8 mouse cellular contexts compared by ENCODE assay signal in the genomic region with DNA sequence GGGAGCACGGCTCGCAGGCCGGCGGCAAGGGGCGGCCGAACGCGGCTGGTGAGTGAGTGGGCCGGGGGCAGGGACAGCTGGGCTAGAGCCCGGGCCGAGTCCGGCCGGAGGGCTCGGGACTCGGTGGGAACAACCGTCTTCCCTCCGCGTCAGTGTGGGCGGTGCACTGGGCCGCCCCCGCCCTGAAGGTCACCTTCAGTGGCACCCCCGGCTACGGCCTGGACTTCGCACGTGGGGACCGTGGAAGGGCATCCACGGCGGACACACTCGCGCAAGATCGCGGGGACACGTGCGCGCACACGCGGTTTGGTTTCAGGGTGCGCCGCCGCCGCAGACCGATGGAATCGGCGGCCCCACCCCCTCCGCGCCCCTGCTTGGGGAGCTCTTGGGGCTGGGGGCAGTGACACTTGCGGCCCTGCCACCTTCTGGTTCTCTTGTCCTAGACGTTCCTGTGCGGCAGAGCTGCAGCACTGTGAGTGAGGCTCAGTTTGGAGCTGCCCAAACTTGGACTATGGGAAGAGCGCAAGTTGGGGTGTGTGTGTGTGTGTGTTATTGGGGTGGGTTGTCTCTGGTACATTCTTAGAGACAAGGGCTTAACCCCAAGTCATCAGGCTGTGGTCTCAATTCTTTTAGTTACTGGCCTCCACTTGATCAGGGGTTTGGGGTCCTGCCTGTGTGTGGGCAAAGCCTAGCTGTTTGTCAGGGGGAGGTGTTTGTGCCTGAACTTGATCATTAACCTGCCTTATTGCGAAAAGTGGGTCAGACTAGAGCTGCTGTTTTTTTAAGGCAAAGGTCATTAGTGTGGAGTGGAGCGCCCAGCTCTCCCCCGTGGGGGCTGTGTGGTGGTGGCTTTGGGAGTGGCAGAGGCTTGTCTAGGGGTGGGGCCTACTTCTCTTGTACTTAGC. TPM values are rescaled to one million over a fixed set of nuclear protein-coding genes. Genes with fewer than 3 reads are reported as not detected.
DNase-seq lines count a peak whose midpoint lies in the region; ATAC-seq and TF ChIP-seq lines count a peak whose summit lies in the region.

No protein-coding gene starts in this region.

- H3K4me2 ChIP-seq in heart, embryonic 12.5 days = peak overlapping the region; percentile 79
- H3K4me2 ChIP-seq in kidney, postnatal 0 days (ENCODE audit: low read length) = peak overlapping the region; percentile 94
- H3K4me2 ChIP-seq in stomach, embryonic 15.5 days = peak overlapping the region; percentile 85

- H3K36me3 ChIP-seq in heart, embryonic 12.5 days = 0 out of 2 replicates have a peak, but pooled peaks cover 3% of the 10 kb centered on the region
- no peaks in the 10 kb centered on the region for H3K36me3 ChIP-seq in kidney, postnatal 0 days (ENCODE audit: insufficient read depth, low read length)
- no peaks in the 10 kb centered on the region for H3K36me3 ChIP-seq in stomach, embryonic 15.5 days

- intact Hi-C loops in gastrocnemius, postnatal 14 days (cut with DNase I; ENCODE audit: low total_unique reads) = no loop called here

- peaks cover 57% of the 10 kb centered on the region for H3K4me1 ChIP-seq in heart, embryonic 12.5 days (replicated peaks)
- peaks cover 25% of the 10 kb centered on the region for H3K4me1 ChIP-seq in kidney, postnatal 0 days (replicated peaks; ENCODE audit: insufficient read depth, low read length)
- H3K4me1 ChIP-seq in stomach, embryonic 15.5 days = peaks cover 33% of the 10 kb centered on the region

- H3K9me3 ChIP-seq in heart, embryonic 12.5 days (replicated peaks) = no peaks in the 10 kb centered on the region
- H3K9me3 ChIP-seq in kidney, postnatal 0 days (replicated peaks; ENCODE audit: low read length) = no peaks in the 10 kb centered on the region
- H3K9me3 ChIP-seq in stomach, embryonic 15.5 days = no peaks in the 10 kb centered on the region

- ATAC-seq in heart, embryonic 12.5 days (ENCODE audit: insufficient number of reproducible peaks, low FRiP score) = peak; percentile 33
- ATAC-seq in kidney, postnatal 0 days (replicated peaks; ENCODE audit: low FRiP score, low read depth) = peak; percentile 67
- ATAC-seq in stomach, embryonic 15.5 days (ENCODE audit: insufficient read depth, low FRiP score, low read depth) = peak; percentile 45

- H3K27ac ChIP-seq in heart, embryonic 12.5 days (ENCODE audit: poor library complexity, severe bottlenecking) = peak overlapping the region; percentile 80
- peak overlapping the region; percentile 94 for H3K27ac ChIP-seq in kidney, postnatal 0 days
- peak overlapping the region; percentile 82 for H3K27ac ChIP-seq in stomach, embryonic 15.5 days

- H3K27me3 ChIP-seq in heart, embryonic 12.5 days (replicated peaks) = no peaks in the 10 kb centered on the region
- no peaks in the 10 kb centered on the region for H3K27me3 ChIP-seq in kidney, postnatal 0 days (ENCODE audit: insufficient read depth, low read length)
- H3K27me3 ChIP-seq in stomach, embryonic 15.5 days (replicated peaks) = no peaks in the 10 kb centered on the region

- WGBS in heart, embryonic 12.5 days = 2% methylated on average over 48 of the region's 53 CpGs
- WGBS in kidney, postnatal 0 days = 1% methylated on average over 40 of the region's 53 CpGs
- 1% methylated on average over 52 of the region's 53 CpGs for WGBS in stomach, embryonic 15.5 days

- TF ChIP-seq CTCF in kidney, postnatal 0 days (IDR thresholded peaks at IDR 0.05; ENCODE audit: low read depth) = no peak

- peak overlapping the region; percentile 78 for H3K4me3 ChIP-seq in heart, embryonic 12.5 days
- H3K4me3 ChIP-seq in kidney, postnatal 0 days (replicated peaks; ENCODE audit: low read depth, low read length) = peak overlapping the region; percentile 95
- peak overlapping the region; percentile 99 for H3K4me3 ChIP-seq in stomach, embryonic 15.5 days (replicated peaks)

- H3K9ac ChIP-seq in heart, embryonic 12.5 days = peak overlapping the region; percentile 86
- peak overlapping the region; percentile 93 for H3K9ac ChIP-seq in kidney, postnatal 0 days (ENCODE audit: low read depth, low read length)
- H3K9ac ChIP-seq in stomach, embryonic 15.5 days = peak overlapping the region; percentile 89

- DNase-seq in gastrocnemius, postnatal 14 days = peak; percentile 28
- DNase-seq in gastrocnemius, postnatal 4 days (ENCODE audit: low spot score in 2 of 2) = no peak
- peak; percentile 47 for DNase-seq in CD4-positive, CD25-positive, alpha-beta regulatory T cell, adult 2 months (ENCODE audit: low read depth, low spot score)
- peak; percentile 37 for DNase-seq in c-Kit-positive CD71-positive TER-119-positive erythroid progenitor cells, embryonic 14.5 days (ENCODE audit: low spot score)
- DNase-seq in kidney, postnatal 0 days (ENCODE audit: low spot score) = peak; percentile 65
- DNase-seq in lung, postnatal 14 days = peak; percentile 18

RNA-seq across cellular contexts. Expression of a gene that starts 0.6 kb away (rescaled TPM):
- 10 to 100 TPM; 82.1 to 89.8 TPM for total RNA-seq in gastrocnemius, postnatal 14 days (2021)
- total RNA-seq in gastrocnemius, postnatal 4 days (2021) = 100 to 1,000 TPM in 1 of 2 experiments, 10 to 100 TPM in 1; 95.9 to 101 TPM
- polyA plus RNA-seq in heart, embryonic 12.5 days (2016; fragmentation: Nextera tagmentation; extraction: Ambion mirVana) = 70.0 and 71.3 TPM in 2 replicates
- polyA plus RNA-seq in kidney, postnatal 0 days (2015; fragmentation: Nextera tagmentation; extraction: Ambion mirVana) = 32.6 TPM in 2 replicates
- 34.9 and 39.8 TPM in 2 replicates for polyA plus RNA-seq in stomach, embryonic 15.5 days (2015; fragmentation: Nextera tagmentation; extraction: Ambion mirVana)

RNA-seq across cellular contexts. Expression of a gene that starts 30.5 kb away (rescaled TPM):
- total RNA-seq in gastrocnemius, postnatal 14 days (2021) = under 1 TPM; 0.09 to 0.12 TPM
- under 1 TPM; 0.41 to 0.49 TPM for total RNA-seq in gastrocnemius, postnatal 4 days (2021)
- 3.5 and 4.0 TPM in 2 replicates for polyA plus RNA-seq in heart, embryonic 12.5 days (2016; fragmentation: Nextera tagmentation; extraction: Ambion mirVana)
- polyA plus RNA-seq in kidney, postnatal 0 days (2015; fragmentation: Nextera tagmentation; extraction: Ambion mirVana) = 0.23 and 0.33 TPM in 2 replicates
- 0.63 and 1.5 TPM in 2 replicates for polyA plus RNA-seq in stomach, embryonic 15.5 days (2015; fragmentation: Nextera tagmentation; extraction: Ambion mirVana)

RNA-seq across cellular contexts. Expression of a gene that starts 39.2 kb away (rescaled TPM):
- 1 to 10 TPM; 9.9 to 10.0 TPM for total RNA-seq in gastrocnemius, postnatal 14 days (2021)
- total RNA-seq in gastrocnemius, postnatal 4 days (2021) = 10 to 100 TPM; 16.9 to 18.0 TPM
- polyA plus RNA-seq in heart, embryonic 12.5 days (2016; fragmentation: Nextera tagmentation; extraction: Ambion mirVana) = 9.1 and 9.3 TPM in 2 replicates
- 9.1 and 11.4 TPM in 2 replicates for polyA plus RNA-seq in kidney, postnatal 0 days (2015; fragmentation: Nextera tagmentation; extraction: Ambion mirVana)
- 13.1 and 21.2 TPM in 2 replicates for polyA plus RNA-seq in stomach, embryonic 15.5 days (2015; fragmentation: Nextera tagmentation; extraction: Ambion mirVana)

Comparison
In these comparisons a context has a peak if more than half of its experiments do, and no peak if none do; other contexts are left out.
1. DNase-seq: peak in gastrocnemius, postnatal 14 days (single experiment), CD4-positive, CD25-positive, alpha-beta regulatory T cell, adult 2 months (single experiment), c-Kit-positive CD71-positive TER-119-positive erythroid progenitor cells, embryonic 14.5 days (single experiment), kidney, postnatal 0 days (single experiment) and lung, postnatal 14 days (single experiment); none in gastrocnemius, postnatal 4 days (0 of 2).
2. Peak in every context shown above with its lines, with median percentiles within 50 percentile points of each other: ATAC-seq, H3K27ac ChIP-seq, H3K4me2 ChIP-seq, H3K4me3 ChIP-seq and H3K9ac ChIP-seq.